Mouse (Mus musculus) MEL (cell line): ENCODE data around the gene Naglu.

Experiments
- CTCF ChIP-seq, 3 experiments: IDR thresholded peaks in 2 of 3; conservative IDR thresholded peaks in 1 of 3; 2 replicates each; pipeline ENCODE4 v1.5.1; 2011 to 2012; ENCODE audit warnings: low read length in 3 of 3, low read depth in 2 of 3, mild to moderate bottlenecking in 2 of 3, improper control_type of control experiment in 1 of 3, inconsistent platforms in 1 of 3, mixed read lengths in 1 of 3, moderate library complexity in 1 of 3; ENCODE audit not compliant: control insufficient read depth in 1 of 3, insufficient read depth in 1 of 3, poor library complexity in 1 of 3, severe bottlenecking in 1 of 3
- MAX ChIP-seq: IDR thresholded peaks from 2 replicates; pipeline ENCODE4 v1.6.1; 2011; ENCODE audit warnings: low read length, improper control_type of control experiment
- TAL1 ChIP-seq: IDR thresholded peaks from 2 replicates; pipeline ENCODE4 v1.6.1; 2012; ENCODE audit warnings: mild to moderate bottlenecking, inconsistent platforms, low read length, moderate library complexity, mixed read lengths
- ZMIZ1 ChIP-seq: IDR thresholded peaks from 2 replicates; pipeline ENCODE4 v1.6.1; 2012; ENCODE audit warnings: low read depth, mild to moderate bottlenecking, inconsistent platforms, low read length, improper control_type of control experiment, moderate library complexity

DNA sequence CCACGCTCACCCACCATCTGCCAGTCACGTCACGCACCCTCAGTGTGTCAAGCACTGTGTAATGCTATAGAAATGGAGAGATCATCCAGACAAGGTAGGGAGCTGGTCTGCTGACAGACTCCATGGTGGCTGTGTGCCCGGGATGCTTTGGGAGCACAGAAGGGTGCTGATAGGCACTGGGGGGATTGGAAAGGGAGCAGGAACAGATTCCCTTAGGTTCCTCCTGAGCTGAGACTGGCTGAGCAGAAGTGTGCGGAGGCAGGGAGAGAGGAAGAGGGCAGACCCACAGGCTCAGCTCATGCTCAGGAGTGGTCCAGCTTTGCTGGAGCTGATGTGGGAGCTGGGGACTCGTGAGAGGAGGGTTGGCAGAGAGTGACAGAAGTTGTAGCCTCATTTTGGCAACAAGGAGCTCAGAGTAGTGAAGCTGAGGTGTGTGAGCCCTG is 18.7 kb upstream of the Naglu start:
- TF ChIP-seq CTCF (IDR thresholded peaks at IDR 0.05 in 2 of 3, conservative IDR thresholded peaks at IDR 0.05 in 1 of 3; ENCODE audit: control insufficient read depth in 1 of 3, insufficient read depth in 1 of 3, low read depth in 2 of 3, low read length in 3 of 3, poor library complexity in 1 of 3, severe bottlenecking in 1 of 3) (no peak), ZMIZ1 (no peak), MAX (no peak), TAL1 (no peak)
